Mouse (Mus musculus): Measurements from ENCODE around the gene Baz2b. TPM values are rescaled to one million over a fixed set of nuclear protein-coding genes. Genes with fewer than 3 reads are reported as not detected.

Baz2b gene
- polyA plus RNA-seq, 1 experiment: 276 TPM

GRCm38 (mm10) chr2:60205795-60206194, 3.8 kb downstream of the Baz2b start:
- WGBS: 90% methylated on average over 6 of the region's 6 CpGs
- Histone ChIP-seq H3K4me1 (ENCODE audit: control insufficient read depth, insufficient read depth, low read length) (peaks cover 4% of the 10 kb centered on the region), H3K4me3 (ENCODE audit: insufficient read depth, low read depth, low read length) (no peak overlapping the region), H3K27ac (ENCODE audit: insufficient read depth, low read depth, low read length) (no peak overlapping the region)
- no peak for TF ChIP-seq CTCF (IDR thresholded peaks at IDR 0.05; ENCODE audit: insufficient read depth, low read depth, low read length)
- no peak for TF ChIP-seq POLR2A (IDR thresholded peaks at IDR 0.05; ENCODE audit: insufficient read depth, low read depth, low read length)

- H3K27ac ChIP-seq (ENCODE audit: insufficient read depth, low read depth, low read length): no peak overlapping the region
- TF ChIP-seq CTCF (IDR thresholded peaks at IDR 0.05; ENCODE audit: insufficient read depth, low read depth, low read length) (no peak), POLR2A (IDR thresholded peaks at IDR 0.05; ENCODE audit: insufficient read depth, low read depth, low read length) (no peak)
- WGBS: 91% methylated on average over 6 of the region's 6 CpGs
- H3K4me3 ChIP-seq (ENCODE audit: insufficient read depth, low read depth, low read length): no peak overlapping the region
- peaks cover 4% of the 10 kb centered on the region for H3K4me1 ChIP-seq (ENCODE audit: control insufficient read depth, insufficient read depth, low read length)
Observed at GRCm38 (mm10) chr2:60204162-60204561, 5.5 kb downstream of the Baz2b start.

GRCm38 (mm10) chr2:60203733-60204132, 5.9 kb downstream of the Baz2b start:
- 96% methylated on average over 4 of the region's 4 CpGs for WGBS
- H3K27ac ChIP-seq (ENCODE audit: insufficient read depth, low read depth, low read length): no peak overlapping the region
- H3K4me1 ChIP-seq (ENCODE audit: control insufficient read depth, insufficient read depth, low read length): peaks cover 4% of the 10 kb centered on the region
- no peak for TF ChIP-seq POLR2A (IDR thresholded peaks at IDR 0.05; ENCODE audit: insufficient read depth, low read depth, low read length)
- no peak for TF ChIP-seq CTCF (IDR thresholded peaks at IDR 0.05; ENCODE audit: insufficient read depth, low read depth, low read length)
- no peak overlapping the region for H3K4me3 ChIP-seq (ENCODE audit: insufficient read depth, low read depth, low read length)

- 92% methylated on average over 8 of the region's 8 CpGs for WGBS
- no peak for TF ChIP-seq CTCF (IDR thresholded peaks at IDR 0.05; ENCODE audit: insufficient read depth, low read depth, low read length)
- TF ChIP-seq POLR2A (IDR thresholded peaks at IDR 0.05; ENCODE audit: insufficient read depth, low read depth, low read length): no peak
- Histone ChIP-seq H3K27ac (ENCODE audit: insufficient read depth, low read depth, low read length) (no peak overlapping the region), H3K4me1 (ENCODE audit: control insufficient read depth, insufficient read depth, low read length) (peaks cover 4% of the 10 kb centered on the region), H3K4me3 (ENCODE audit: insufficient read depth, low read depth, low read length) (no peak overlapping the region)
Observed at GRCm38 (mm10) chr2:60202900-60203530, 6.6 kb downstream of the Baz2b start.

- TF ChIP-seq POLR2A (IDR thresholded peaks at IDR 0.05; ENCODE audit: insufficient read depth, low read depth, low read length): no peak
- 0 out of 2 replicates have a peak, but pooled peaks have one; percentile 20 for TF ChIP-seq CTCF (IDR thresholded peaks at IDR 0.05; ENCODE audit: insufficient read depth, low read depth, low read length)
- H3K27ac ChIP-seq (ENCODE audit: insufficient read depth, low read depth, low read length): no peak overlapping the region
- no peaks in the 10 kb centered on the region for H3K4me1 ChIP-seq (ENCODE audit: control insufficient read depth, insufficient read depth, low read length)
- no peak overlapping the region for H3K4me3 ChIP-seq (ENCODE audit: insufficient read depth, low read depth, low read length)
- WGBS: 66% methylated on average over 8 of the region's 8 CpGs
Observed at GRCm38 (mm10) chr2:60200667-60201066, 9.0 kb downstream of the Baz2b start.

- no peak overlapping the region for H3K4me3 ChIP-seq (ENCODE audit: insufficient read depth, low read depth, low read length)
- TF ChIP-seq CTCF (IDR thresholded peaks at IDR 0.05; ENCODE audit: insufficient read depth, low read depth, low read length) (no peak), POLR2A (IDR thresholded peaks at IDR 0.05; ENCODE audit: insufficient read depth, low read depth, low read length) (no peak)
- 97% methylated on average over 5 of the region's 5 CpGs for WGBS
- no peak overlapping the region for H3K27ac ChIP-seq (ENCODE audit: insufficient read depth, low read depth, low read length)
- H3K4me1 ChIP-seq (ENCODE audit: control insufficient read depth, insufficient read depth, low read length): no peaks in the 10 kb centered on the region
Observed at GRCm38 (mm10) chr2:60200051-60200562, 9.5 kb downstream of the Baz2b start.

- Histone ChIP-seq H3K4me1 (ENCODE audit: control insufficient read depth, insufficient read depth, low read length) (no peaks in the 10 kb centered on the region), H3K4me3 (ENCODE audit: insufficient read depth, low read depth, low read length) (no peak overlapping the region), H3K27ac (ENCODE audit: insufficient read depth, low read depth, low read length) (no peak overlapping the region)
- WGBS: 51% methylated on average over 1 of the region's 1 CpGs
- no peak for TF ChIP-seq CTCF (IDR thresholded peaks at IDR 0.05; ENCODE audit: insufficient read depth, low read depth, low read length)
- TF ChIP-seq POLR2A (IDR thresholded peaks at IDR 0.05; ENCODE audit: insufficient read depth, low read depth, low read length): no peak
Observed at GRCm38 (mm10) chr2:60196841-60197240, 12.8 kb downstream of the Baz2b start.

- Histone ChIP-seq H3K27ac (ENCODE audit: insufficient read depth, low read depth, low read length) (no peak overlapping the region), H3K4me1 (ENCODE audit: control insufficient read depth, insufficient read depth, low read length) (no peaks in the 10 kb centered on the region), H3K4me3 (ENCODE audit: insufficient read depth, low read depth, low read length) (no peak overlapping the region)
- TF ChIP-seq CTCF (IDR thresholded peaks at IDR 0.05; ENCODE audit: insufficient read depth, low read depth, low read length) (no peak), POLR2A (IDR thresholded peaks at IDR 0.05; ENCODE audit: insufficient read depth, low read depth, low read length) (no peak)
- WGBS: 48% methylated on average over 2 of the region's 2 CpGs
Observed at GRCm38 (mm10) chr2:60181696-60182095, 27.9 kb downstream of the Baz2b start.

- H3K4me1 ChIP-seq (ENCODE audit: control insufficient read depth, insufficient read depth, low read length): no peaks in the 10 kb centered on the region
- 93% methylated on average over 3 of the region's 3 CpGs for WGBS
- H3K4me3 ChIP-seq (ENCODE audit: insufficient read depth, low read depth, low read length): no peak overlapping the region
- no peak overlapping the region for H3K27ac ChIP-seq (ENCODE audit: insufficient read depth, low read depth, low read length)
- no peak for TF ChIP-seq CTCF (IDR thresholded peaks at IDR 0.05; ENCODE audit: insufficient read depth, low read depth, low read length)
- TF ChIP-seq POLR2A (IDR thresholded peaks at IDR 0.05; ENCODE audit: insufficient read depth, low read depth, low read length): no peak
Observed at GRCm38 (mm10) chr2:60177490-60177889, 32.1 kb downstream of the Baz2b start.
